Mouse (Mus musculus): ENCODE results near the gene Ptov1. TPM values are rescaled to one million over a fixed set of nuclear protein-coding genes. Genes with fewer than 3 reads are reported as not detected.
A peak's percentile ranks its signal among the peaks of the same experiment; 100 is the strongest.

Ptov1 gene
- total RNA-seq, 2 experiments from 2014 or later: 40.9 to 88.8 TPM

- peak; percentile 69 for ATAC-seq (replicated peaks; ENCODE audit: low FRiP score, low TSS enrichment, poor library complexity, severe bottlenecking)
These were observed 20.8 kb downstream of the Ptov1 start, which contains the start of the genes Akt1s1 and Tbc1d17 for GRCm38 (mm10) chr7:44848561-44849415. Gene Akt1s1, plus strand, starts transcription at chr7:44848991. Gene Tbc1d17, minus strand, starts transcription at chr7:44849079.

- ATAC-seq (replicated peaks; ENCODE audit: low FRiP score, low TSS enrichment, poor library complexity, severe bottlenecking): no peak
These were observed 21.8 kb downstream of the Ptov1 start for GRCm38 (mm10) chr7:44847772-44848171.

- no peak for ATAC-seq (replicated peaks; ENCODE audit: low FRiP score, low TSS enrichment, poor library complexity, severe bottlenecking)
These were observed 22.8 kb downstream of the Ptov1 start for GRCm38 (mm10) chr7:44846804-44847203.

GRCm38 (mm10) chr7:44845006-44845405 lies 24.6 kb downstream of the Ptov1 start:
- ATAC-seq (replicated peaks; ENCODE audit: low FRiP score, low TSS enrichment, poor library complexity, severe bottlenecking): no peak

- no peak for ATAC-seq (replicated peaks; ENCODE audit: low FRiP score, low TSS enrichment, poor library complexity, severe bottlenecking)
These were observed 27.6 kb downstream of the Ptov1 start for GRCm38 (mm10) chr7:44841825-44842463.

GRCm38 (mm10) chr7:44840426-44840825 lies 29.2 kb downstream of the Ptov1 start:
- no peak for ATAC-seq (replicated peaks; ENCODE audit: low FRiP score, low TSS enrichment, poor library complexity, severe bottlenecking)

DNA sequence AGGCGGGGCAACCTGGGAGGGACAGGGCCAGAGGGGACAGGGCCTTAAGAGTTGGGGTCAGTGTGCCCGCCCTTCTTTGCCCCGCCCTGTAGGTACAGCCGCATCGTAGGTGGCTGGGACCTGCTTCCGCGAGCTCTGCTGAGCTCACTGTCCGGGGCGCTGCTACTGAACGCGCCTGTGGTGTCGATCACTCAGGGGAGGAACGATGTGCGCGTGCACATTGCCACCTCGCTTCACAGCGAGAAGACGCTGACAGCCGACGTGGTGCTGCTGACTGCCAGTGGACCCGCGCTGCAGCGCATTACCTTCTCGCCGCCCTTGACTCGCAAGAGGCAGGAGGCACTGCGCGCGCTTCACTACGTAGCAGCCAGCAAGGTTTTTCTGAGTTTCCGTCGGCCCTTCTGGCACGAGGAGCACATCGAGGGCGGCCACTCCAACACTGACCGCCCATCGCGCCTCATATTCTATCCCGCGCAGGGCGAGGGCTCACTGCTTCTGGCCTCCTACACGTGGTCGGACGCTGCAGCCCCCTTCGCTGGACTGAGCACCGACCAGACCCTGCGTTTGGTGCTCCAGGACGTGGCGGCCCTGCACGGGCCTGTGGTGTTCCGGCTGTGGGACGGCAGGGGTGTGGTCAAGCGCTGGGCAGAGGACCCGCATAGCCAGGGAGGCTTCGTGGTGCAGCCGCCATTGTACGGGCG lies 29.9 kb downstream of the Ptov1 start:
- ATAC-seq (replicated peaks; ENCODE audit: low FRiP score, low TSS enrichment, poor library complexity, severe bottlenecking): peak; percentile 15; the same call in 1 of the 2 replicates

- no peak for ATAC-seq (replicated peaks; ENCODE audit: low FRiP score, low TSS enrichment, poor library complexity, severe bottlenecking)
These were observed 30.5 kb downstream of the Ptov1 start for GRCm38 (mm10) chr7:44839171-44839490.

- no peak for ATAC-seq (replicated peaks; ENCODE audit: low FRiP score, low TSS enrichment, poor library complexity, severe bottlenecking)
These were observed 31.5 kb downstream of the Ptov1 start for GRCm38 (mm10) chr7:44838073-44838472.

DNA sequence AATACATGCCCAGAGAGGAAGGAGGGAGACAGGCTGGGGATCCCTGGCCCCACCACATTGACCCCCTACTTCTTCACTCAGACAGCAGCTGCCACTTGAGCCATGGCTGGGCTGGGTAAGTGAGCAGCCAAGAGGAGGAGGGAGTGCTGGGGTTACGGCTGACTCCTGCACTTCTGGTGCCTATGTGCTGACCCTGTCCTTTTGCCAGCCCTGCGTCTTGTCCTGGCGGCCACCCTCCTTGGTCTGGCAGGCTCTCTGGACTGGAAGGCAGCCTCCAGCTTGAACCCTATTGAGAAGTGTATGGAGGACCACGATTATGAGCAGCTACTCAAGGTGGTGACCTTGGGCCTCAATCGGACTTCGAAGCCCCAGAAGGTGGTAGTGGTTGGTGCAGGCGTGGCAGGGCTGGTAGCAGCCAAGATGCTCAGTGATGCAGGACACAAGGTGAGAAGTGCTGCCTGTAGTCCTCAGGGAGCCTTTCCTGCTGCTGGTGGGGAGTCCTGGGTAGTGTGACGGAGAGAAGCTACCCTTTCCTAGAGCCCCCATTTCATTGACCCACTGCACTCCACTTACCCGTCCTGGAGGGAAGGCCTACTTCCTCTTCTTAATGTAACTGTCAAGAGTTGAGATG lies 33.0 kb downstream of the Ptov1 start:
- ATAC-seq (replicated peaks; ENCODE audit: low FRiP score, low TSS enrichment, poor library complexity, severe bottlenecking): no peak

DNA sequence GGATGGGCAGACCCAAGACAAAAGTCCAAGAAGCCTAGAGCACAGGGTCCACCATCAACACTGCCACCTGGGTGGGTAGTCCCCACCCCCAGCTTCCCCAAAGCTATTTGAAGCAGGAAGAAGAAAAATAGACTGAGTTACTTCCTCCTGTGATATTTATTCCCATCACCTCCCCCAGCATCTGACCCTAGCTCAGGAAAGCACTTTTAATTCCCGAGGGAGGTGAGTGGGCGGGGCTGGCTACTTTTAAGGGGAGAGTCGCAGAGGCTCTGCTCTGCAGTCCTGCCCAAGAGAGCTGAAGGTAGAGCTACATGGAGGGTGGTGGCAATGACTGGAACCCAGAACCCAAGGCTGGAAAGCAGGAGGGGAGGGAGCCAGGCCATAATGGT lies 33.6 kb downstream of the Ptov1 start:
- no peak for ATAC-seq (replicated peaks; ENCODE audit: low FRiP score, low TSS enrichment, poor library complexity, severe bottlenecking)

DNA sequence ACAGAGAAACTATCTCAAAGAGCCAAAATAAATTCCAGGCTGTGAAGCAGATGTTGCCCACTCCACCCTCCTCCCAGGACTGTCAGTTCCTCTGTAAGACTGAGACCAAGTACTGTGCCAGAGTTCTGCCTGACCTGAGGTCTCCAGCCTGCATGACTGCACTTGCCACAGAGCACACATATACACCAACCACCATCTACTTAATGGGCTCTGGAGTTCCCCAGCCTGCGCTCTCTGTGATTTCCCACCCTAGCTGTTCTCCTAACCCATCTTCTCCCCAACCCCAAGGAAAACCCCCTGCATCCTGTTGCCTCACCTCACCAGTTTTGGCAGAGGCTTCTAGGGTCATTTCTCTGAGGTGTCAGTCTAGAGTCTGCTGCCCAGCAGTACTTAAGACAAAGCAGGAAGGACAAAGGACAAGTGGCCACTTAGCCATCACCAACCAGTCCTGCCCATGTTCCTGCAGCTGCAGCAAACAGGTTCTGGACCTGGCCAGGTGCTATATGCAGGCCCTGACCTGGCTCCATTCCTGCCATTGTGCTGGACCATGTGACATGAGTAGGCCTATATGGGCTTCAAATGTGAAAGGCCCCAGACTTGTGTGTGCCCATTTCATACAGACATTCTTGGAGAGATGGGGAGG lies 34.1 kb downstream of the Ptov1 start:
- ATAC-seq (replicated peaks; ENCODE audit: low FRiP score, low TSS enrichment, poor library complexity, severe bottlenecking): no peak

DNA sequence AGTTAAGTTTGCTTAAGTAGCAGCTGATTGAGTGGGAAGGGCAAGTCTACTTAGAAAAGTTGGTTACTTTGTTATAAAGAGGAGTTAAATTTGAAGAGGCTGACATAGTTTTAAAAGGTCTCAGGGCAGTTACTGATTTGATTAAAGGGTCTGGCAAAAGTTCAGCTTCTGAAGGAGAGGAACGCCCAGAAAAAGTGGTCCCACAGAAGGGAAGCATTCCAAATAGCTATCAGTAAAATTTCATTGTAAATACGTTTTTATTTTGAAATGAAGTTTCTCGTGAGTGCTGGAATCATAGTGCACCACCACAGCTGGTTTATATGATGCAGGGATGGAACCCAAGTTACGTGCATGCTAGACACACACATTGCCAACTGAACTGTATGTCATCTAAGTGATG lies 36.8 kb downstream of the Ptov1 start:
- no peak for ATAC-seq (replicated peaks; ENCODE audit: low FRiP score, low TSS enrichment, poor library complexity, severe bottlenecking)

GRCm38 (mm10) chr7:44828706-44829105 lies 40.9 kb downstream of the Ptov1 start:
- no peak for ATAC-seq (replicated peaks; ENCODE audit: low FRiP score, low TSS enrichment, poor library complexity, severe bottlenecking)

GRCm38 (mm10) chr7:44826771-44827170 lies 42.8 kb downstream of the Ptov1 start:
- no peak for ATAC-seq (replicated peaks; ENCODE audit: low FRiP score, low TSS enrichment, poor library complexity, severe bottlenecking)

GRCm38 (mm10) chr7:44824872-44825271 lies 44.7 kb downstream of the Ptov1 start:
- no peak; the same call in 1 of the 2 replicates for ATAC-seq (replicated peaks; ENCODE audit: low FRiP score, low TSS enrichment, poor library complexity, severe bottlenecking)

- ATAC-seq (replicated peaks; ENCODE audit: low FRiP score, low TSS enrichment, poor library complexity, severe bottlenecking): peak; percentile 38; the same call in 1 of the 2 replicates
These were observed 46.2 kb downstream of the Ptov1 start for GRCm38 (mm10) chr7:44823409-44823808.

- ATAC-seq (replicated peaks; ENCODE audit: low FRiP score, low TSS enrichment, poor library complexity, severe bottlenecking): peak; percentile 35
These were observed 47.7 kb downstream of the Ptov1 start for GRCm38 (mm10) chr7:44821666-44822448.

DNA sequence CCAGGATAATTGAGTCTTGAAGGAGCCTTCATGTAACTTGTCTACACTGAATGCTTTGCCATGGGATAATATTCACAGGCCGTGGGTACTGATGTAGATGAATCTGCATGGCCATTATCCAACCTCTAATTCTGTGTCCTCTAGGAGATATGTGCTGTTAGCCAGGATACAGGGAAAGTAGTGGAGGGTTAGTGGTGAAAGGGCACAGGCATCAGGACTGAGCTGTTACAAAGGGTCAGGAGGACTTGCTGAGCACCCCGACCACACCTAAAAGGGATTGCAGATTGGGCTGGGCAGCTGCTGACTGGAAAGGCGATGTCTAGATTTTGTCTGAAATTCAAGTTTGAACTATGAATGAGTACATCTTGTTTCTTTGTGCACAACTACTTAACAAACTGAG lies 49.1 kb downstream of the Ptov1 start:
- ATAC-seq (replicated peaks; ENCODE audit: low FRiP score, low TSS enrichment, poor library complexity, severe bottlenecking): no peak

All from megakaryocyte-erythroid progenitor cell, adult 5-6 weeks (primary cell).